Mouse (Mus musculus) cerebellum, postnatal 25 days (tissue): ENCODE data around the gene Mdga1.

Source experiments
- DNase-seq, 2 experiments: peaks; one replicate each; pipeline ENCODE4 v3.0.0; 2021; ENCODE audit warnings: mixed read lengths in 2 of 2

Gene Mdga1

GRCm38 (mm10) chr17:29918791-29919551 is 50.9 kb downstream of the Mdga1 start:
- DNase-seq, result no peak

GRCm38 (mm10) chr17:29916968-29917367 is 52.9 kb downstream of the Mdga1 start:
- no peak for DNase-seq

- no peak for DNase-seq
Measured at GRCm38 (mm10) chr17:29915820-29916219, 54.1 kb downstream of the Mdga1 start.

GRCm38 (mm10) chr17:29913301-29913965 is 56.5 kb downstream of the Mdga1 start:
- no peak for DNase-seq

DNA sequence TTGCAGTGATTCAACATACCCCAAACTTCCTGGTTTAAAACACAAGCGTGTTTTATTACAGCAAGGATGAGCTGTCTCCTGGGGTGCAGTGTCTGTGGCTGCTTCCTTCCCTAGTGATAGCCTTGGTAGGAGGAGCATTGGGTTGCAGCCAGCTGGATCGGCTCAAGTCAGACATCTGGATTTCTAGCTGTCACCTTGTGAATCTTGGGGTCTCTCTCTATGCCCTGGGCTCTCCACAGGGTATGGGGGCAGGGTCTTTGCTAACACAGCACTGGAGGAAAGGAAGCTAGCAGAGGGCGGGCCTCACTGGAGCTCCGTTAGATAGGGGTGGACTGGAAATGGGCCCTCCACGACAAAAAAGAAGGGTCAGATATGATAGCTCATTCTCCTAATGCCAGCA is 57.2 kb downstream of the Mdga1 start:
- no peak for DNase-seq

DNA sequence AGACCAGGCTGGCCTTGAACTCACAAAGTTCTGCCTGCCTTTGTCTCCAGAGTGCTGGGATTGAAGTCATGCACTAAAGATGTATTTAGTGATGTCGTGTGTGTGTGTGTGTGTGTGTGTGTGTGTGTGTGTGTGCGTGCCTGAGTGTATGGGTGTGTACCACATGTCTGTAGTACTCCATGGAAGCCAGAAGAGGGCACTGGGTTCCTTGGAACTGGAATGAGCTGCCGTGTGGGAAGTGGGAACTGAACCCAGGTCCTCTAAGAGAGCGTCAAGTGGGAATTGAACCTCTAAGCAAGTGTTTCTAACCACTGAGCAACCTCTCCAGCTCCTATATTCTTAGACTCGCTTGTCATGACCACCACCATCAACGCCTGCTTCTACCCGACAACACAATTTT is 60.9 kb downstream of the Mdga1 start:
- DNase-seq, result no peak

DNA sequence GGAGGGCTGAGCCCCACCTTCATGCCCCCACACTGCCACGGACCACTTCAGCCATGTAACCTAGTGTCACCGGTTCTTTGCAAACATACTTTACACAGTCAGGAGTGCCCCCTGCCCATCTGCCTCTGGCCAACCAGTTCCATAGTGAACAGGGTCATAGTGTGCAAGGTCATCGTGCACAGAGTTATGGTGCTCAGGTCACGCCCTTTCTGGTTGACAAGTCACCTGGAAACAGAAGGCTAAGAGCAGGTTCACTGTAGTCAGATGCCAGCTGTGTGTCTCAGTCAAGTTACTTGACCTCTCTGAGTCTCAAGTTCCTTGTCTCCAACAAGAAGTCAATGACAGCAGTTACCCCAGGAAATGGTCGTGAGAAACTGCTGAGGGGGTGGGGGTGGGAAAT is 65.2 kb downstream of the Mdga1 start:
- no peak for DNase-seq

GRCm38 (mm10) chr17:29902406-29903155 is 67.3 kb downstream of the Mdga1 start:
- DNase-seq, result no peak

- DNase-seq, result no peak
Measured at GRCm38 (mm10) chr17:29900289-29900688, 69.6 kb downstream of the Mdga1 start.

DNA sequence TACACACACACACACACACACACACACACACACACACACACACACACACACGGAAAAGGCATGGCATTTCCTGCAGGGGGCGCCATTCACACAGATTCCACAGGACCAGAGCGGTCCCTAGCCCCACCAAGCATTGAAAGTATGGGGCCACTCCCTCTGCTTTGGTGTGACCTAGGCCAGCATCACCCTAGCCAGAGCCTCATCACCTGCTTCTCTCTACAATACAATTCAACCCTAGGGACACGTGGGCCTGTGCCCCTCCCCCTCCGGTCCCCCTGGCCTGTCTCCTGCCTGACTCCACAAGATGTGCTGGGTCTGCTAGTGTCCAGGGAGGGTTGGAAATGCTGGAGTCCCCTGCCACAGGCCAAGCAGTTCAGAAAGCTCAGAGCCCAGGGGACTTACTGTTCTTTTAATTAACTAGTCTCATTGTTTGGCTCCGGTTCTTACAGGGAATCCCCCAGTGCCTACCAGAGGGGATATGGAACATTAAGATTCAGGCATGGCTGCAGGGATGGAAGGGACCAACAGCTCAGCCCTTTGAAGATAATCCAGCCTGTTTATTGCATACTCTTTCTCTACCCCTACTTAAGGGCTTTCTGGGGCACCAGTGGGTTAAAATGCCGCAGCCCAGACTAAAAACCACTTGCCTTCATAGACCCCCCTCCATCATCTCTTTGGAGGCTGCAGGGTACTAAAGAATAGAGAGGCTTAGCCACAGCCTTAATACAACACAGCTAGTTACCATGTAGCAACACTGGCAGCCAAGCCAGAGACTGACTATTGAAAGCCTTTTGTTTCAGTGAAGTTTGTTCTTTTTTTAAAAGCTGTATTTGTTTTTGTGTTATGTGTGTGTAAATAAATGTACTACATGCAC is 73.5 kb downstream of the Mdga1 start:
- peak in 1 of 2 experiments; percentile 48 for DNase-seq

- DNase-seq, result no peak
Measured at GRCm38 (mm10) chr17:29895566-29895965, 74.3 kb downstream of the Mdga1 start.

- no peak for DNase-seq
Measured at GRCm38 (mm10) chr17:29894965-29895364, 74.9 kb downstream of the Mdga1 start.

DNA sequence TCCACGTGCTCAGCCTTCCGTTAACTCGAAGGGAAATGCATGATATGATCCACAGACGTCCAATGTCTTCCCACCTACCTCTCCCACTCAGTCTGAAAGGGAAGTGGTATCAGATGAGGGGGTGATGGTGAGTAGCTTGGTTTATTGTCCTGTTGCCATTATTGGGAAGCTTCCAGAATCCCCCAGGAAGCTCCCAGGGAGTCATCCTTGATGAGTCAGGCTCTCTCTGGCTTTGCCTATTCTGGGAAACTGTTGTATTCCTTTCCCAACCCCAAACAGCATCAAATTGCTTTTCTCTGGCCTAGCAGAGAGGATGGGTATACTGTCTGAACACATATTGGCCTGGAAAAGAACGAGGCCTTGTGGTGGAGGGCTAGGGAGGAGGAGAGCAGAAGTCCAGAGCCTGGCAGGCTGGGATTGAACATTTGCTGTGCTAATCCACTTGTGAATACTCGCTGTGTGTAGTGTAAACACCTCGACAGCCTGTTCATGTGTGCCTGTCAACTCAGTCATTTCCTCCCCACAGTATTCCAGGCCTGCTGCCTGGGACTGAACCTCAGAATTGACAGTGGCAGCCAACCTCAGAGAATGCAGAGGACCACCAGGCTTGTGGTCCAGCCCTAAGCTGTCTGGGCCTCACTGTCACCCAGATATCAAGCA is 79.3 kb downstream of the Mdga1 start:
- no peak for DNase-seq

DNA sequence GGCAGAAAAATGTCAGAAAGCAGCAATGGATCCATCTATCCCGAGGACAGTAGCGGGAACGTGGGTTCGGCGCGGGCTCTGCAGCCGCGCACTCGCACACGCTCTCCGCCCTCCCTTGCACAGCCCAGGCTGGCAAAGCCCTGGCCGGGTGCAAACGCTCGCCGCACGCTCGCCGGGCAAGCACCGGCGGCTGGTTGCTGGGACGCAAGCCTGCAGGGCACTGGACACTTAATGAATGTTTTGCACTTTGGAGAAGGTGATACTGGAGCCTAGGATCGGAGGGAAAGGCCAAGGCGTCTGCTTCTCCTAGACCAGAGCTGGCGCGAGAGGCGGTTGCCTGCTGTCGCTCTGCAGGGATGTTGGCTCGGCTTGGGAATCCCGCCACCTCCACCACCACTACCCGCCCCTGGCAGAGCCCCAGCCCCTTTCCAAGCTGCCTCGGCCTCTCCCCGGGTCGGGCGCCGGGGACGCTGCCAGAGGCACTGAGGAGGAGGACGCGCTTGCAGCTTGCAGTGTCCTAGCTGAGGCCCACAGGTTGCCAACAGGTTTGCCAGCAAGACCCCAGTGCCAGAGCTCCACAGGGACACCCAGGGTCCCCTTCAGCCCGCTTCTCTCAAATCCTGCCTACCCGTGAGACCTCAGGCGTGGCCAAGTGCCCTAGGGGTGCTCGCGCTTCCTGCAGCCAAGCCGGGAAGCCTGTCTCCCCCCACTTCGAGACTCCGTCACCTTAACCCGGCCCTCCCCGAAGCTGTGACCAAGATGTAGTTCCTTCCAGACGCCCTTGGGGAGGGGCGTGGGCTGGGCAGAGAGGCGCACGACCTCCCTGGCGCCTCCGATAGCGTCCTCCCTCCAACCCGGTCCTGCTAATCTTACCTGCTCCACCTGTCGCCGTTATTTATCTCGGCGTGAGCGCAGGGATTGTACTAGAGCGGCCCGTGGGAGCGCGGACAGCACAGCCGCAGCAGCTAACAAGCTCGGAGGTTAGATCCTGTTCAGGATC is 80.6 kb downstream of the Mdga1 start:
- peak; percentile 90 to 91 for DNase-seq

DNA sequence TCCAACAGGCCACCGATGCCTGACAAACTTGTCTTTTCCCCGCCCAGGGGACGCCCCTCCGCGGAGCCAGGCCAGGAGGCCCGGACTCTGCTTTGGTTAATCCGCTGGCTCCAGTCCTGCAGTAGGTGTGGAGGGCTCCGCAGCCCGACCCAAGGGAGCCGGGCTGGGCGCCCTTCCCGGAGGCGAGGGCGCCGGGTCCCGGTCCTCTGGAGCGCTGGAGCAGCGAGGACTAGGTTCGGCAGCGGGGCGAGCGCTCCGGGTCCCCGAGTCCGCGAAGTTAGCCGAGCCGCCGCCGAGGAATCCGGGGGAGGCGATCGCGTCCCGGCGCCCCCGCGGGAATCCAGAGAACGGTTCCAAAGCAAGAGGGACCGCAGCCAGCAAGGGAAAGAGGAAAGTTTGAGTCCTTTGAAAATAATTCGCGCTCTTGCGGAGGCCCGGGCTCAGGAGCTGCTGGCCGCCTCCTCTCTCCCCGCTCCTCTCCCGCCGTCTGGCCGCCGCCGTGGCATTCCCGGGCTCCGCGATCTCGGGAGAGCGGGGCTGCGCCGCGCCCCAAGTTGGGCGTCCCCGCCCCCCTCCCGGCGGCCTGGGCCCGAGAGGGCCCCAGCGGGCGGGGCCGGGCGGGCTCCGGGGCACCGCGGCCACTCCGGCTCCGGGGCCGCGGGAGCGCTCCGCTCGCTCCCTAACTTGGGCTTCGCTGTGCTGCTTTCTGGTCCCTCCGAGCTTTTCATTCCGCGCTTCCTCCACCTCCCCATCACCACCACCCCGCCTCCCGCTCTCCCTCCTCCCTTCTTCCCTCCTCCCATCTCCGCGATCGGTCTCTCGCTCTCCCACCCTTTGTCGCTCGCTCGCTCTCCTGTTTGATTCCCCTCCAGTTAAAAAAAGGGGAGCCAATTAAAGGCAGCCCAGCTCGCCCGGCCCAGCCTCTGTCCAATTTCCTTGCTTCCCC is 81.7 kb downstream of the Mdga1 start:
- DNase-seq, result peak; percentile 75 to 78

GRCm38 (mm10) chr17:29887271-29887880 is 82.5 kb downstream of the Mdga1 start:
- DNase-seq, result peak; percentile 65

DNA sequence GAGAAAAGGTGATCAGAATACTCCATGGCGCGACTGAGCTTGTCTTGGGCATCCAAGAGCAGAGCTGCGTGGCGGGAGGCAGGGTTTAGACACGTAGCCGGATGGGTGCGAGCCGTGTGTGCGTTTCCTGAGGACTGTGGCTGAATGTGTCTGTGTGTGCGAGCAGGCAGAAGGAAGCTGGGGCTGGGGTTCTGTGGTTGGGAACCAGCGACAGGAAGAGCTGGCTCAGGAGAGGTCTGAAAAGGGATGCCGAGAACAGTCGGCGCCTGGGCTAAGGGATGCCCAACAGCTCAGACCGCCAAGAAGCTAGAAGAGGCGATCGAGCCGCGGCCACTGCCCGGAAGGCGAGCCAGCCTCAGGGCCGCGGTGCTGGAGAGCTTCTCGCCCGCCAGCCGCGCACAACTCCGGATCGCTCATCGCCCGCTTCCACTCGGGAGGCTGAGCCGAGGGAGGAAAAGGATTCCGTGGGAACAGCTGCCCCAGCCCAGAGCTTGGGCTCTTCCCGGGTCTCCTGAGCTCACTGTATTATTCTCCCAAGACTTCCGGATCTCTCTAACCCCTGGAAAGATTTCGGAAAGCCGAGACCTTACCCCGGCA is 83.1 kb downstream of the Mdga1 start:
- DNase-seq, result peak; percentile 62 to 68

DNA sequence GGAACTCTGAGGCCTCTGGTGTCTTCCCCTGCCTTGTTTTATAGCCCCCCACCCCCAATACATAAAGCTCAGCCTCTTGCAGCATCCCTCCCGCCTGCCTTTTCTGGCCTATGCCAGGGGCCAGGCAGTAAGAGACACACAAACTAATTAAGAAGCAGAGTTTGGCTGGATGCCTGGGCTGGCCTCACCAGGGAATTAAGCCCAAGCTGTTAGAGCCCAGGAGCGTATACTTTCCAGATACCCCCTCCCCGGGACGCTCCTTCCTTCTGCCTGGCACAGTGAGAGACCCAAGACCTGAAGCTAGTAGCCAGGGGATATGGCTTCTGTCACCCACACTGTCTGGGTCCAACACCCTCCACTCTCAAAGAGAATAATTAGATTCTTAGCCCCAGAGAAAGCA is 83.8 kb downstream of the Mdga1 start:
- peak in 1 of 2 experiments; percentile 65 for DNase-seq

DNA sequence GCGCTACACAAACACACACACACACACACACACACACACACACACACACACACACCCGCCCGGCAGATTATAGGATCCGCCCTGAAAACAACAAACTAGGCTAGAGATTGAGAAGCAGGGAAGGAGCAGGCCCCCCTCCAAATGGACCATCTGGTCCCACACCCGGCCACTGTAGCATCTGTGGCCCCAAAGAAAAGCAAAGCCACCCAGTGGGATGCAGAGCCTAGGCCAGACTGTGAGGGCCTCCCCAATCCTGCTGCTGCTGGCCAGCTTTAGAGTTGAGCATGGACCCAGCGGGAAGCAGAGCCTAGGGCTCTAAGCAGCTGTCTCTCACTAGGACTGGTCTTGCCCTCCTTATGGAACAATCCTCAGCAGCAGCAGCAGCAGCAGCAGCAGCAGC is 85.3 kb downstream of the Mdga1 start:
- DNase-seq, result peak; percentile 49 to 59
